Mouse (Mus musculus): Measurements from ENCODE around the gene Nfil3. TPM values are rescaled to one million over a fixed set of nuclear protein-coding genes. Genes with fewer than 3 reads are reported as not detected.

Nfil3 gene
- 37.1 and 40.5 TPM in 2 replicates for polyA plus RNA-seq (2015; fragmentation: Nextera tagmentation; extraction: Ambion mirVana)

DNA sequence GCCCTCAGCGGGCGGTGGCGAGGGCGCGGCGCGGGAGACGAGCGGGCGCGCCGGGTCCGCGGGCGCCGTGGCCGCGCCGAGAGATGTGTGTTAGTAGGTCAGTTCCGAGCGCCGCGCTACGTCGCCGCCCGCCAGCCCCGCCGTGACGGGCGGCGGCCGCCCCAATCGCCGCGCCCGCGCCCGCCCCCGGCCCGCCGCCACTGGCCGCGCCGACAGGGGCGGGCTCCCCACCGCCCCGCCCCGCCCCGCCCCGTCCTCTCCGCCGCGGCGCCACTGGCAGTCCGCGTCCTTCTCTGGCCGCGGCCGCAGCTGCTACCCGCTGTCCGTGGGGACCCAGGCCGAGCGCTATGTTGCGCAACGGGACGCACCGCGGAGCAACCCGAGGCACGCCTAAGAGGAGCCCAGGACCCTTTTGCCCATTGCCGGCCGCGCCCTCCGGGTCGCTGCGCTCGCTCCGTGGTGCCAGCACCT is at the start of gene Nfil3:
Gene Nfil3 (minus strand): TSS at position 123 of the 471 bp plus-strand sequence.
- peak; percentile 88 for ATAC-seq (replicated peaks; ENCODE audit: insufficient number of reproducible peaks, insufficient read depth, low FRiP score, low read depth)
- Histone ChIP-seq H3K9ac (peak within 1 kb of the TSS; percentile 89), H3K27me3 (no peaks in the 10 kb centered on the region), H3K27ac (peak within 1 kb of the TSS; percentile 97), H3K4me1 (replicated peaks) (peaks cover 36% of the 10 kb centered on the region), H3K4me2 (peak within 1 kb of the TSS; percentile 86), H3K9me3 (replicated peaks) (no peaks in the 10 kb centered on the region), H3K36me3 (no peaks in the 10 kb centered on the region), H3K4me3 (peak within 1 kb of the TSS; percentile 93)
- under 1% methylated on average over 56 of the region's 79 CpGs for WGBS

GRCm38 (mm10) chr13:53024285-53024684 is 43.4 kb upstream of the Nfil3 start:
- Histone ChIP-seq H3K27me3 (no peaks in the 10 kb centered on the region), H3K4me1 (replicated peaks) (no peaks in the 10 kb centered on the region), H3K4me3 (no peak overlapping the region), H3K27ac (no peak overlapping the region), H3K9ac (no peak overlapping the region), H3K9me3 (replicated peaks) (no peaks in the 10 kb centered on the region), H3K4me2 (no peak overlapping the region), H3K36me3 (no peaks in the 10 kb centered on the region)
- no peak for ATAC-seq (replicated peaks; ENCODE audit: insufficient number of reproducible peaks, insufficient read depth, low FRiP score, low read depth)
- 44% methylated on average over 6 of the region's 6 CpGs for WGBS

- no peaks in the 10 kb centered on the region for H3K27me3 ChIP-seq
- ATAC-seq (replicated peaks; ENCODE audit: insufficient number of reproducible peaks, insufficient read depth, low FRiP score, low read depth) = no peak
- H3K9ac ChIP-seq = no peak overlapping the region
- no peak overlapping the region for H3K27ac ChIP-seq
- no peak overlapping the region for H3K4me3 ChIP-seq
- H3K9me3 ChIP-seq (replicated peaks) = no peaks in the 10 kb centered on the region
- 82% methylated on average over 3 of the region's 3 CpGs for WGBS
- H3K4me1 ChIP-seq (replicated peaks) = peaks cover 13% of the 10 kb centered on the region
- H3K36me3 ChIP-seq = no peaks in the 10 kb centered on the region
- H3K4me2 ChIP-seq = no peak overlapping the region
Observed at GRCm38 (mm10) chr13:53020282-53020681, 39.4 kb upstream of the Nfil3 start.

DNA sequence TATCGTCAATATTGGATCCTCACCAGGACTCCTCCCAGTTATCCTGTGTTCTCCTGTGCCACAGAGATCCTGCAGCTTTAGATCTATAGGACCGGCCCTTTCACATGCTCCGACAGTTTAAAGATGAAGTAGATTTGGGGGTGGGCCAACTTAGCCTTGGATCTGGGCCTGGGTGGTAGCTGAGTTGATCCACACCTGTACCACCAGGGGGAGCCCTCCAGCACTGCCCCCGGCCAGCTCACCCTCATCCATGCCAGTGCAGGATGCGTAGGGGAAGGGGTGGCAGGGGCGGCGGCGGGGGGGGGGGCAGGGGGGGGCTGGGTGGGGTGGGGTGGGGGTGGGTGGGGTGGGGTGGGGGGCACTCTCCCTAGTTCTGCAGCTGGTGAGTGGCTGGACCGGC is 38.7 kb upstream of the Nfil3 start:
- H3K4me1 ChIP-seq (replicated peaks) = peaks cover 13% of the 10 kb centered on the region
- no peaks in the 10 kb centered on the region for H3K36me3 ChIP-seq
- H3K27ac ChIP-seq = no peak overlapping the region
- WGBS = 73% methylated on average over 9 of the region's 9 CpGs
- no peak overlapping the region for H3K4me3 ChIP-seq
- no peak for ATAC-seq (replicated peaks; ENCODE audit: insufficient number of reproducible peaks, insufficient read depth, low FRiP score, low read depth)
- no peaks in the 10 kb centered on the region for H3K9me3 ChIP-seq (replicated peaks)
- no peak overlapping the region for H3K9ac ChIP-seq
- no peaks in the 10 kb centered on the region for H3K27me3 ChIP-seq
- H3K4me2 ChIP-seq = no peak overlapping the region

GRCm38 (mm10) chr13:53018976-53019375 is 38.1 kb upstream of the Nfil3 start:
- H3K36me3 ChIP-seq = no peaks in the 10 kb centered on the region
- H3K9ac ChIP-seq = no peak overlapping the region
- no peaks in the 10 kb centered on the region for H3K27me3 ChIP-seq
- 79% methylated on average over 6 of the region's 6 CpGs for WGBS
- H3K4me2 ChIP-seq = no peak overlapping the region
- no peak overlapping the region for H3K27ac ChIP-seq
- ATAC-seq (replicated peaks; ENCODE audit: insufficient number of reproducible peaks, insufficient read depth, low FRiP score, low read depth) = no peak
- no peak overlapping the region for H3K4me3 ChIP-seq
- H3K4me1 ChIP-seq (replicated peaks) = peaks cover 13% of the 10 kb centered on the region
- H3K9me3 ChIP-seq (replicated peaks) = no peaks in the 10 kb centered on the region

DNA sequence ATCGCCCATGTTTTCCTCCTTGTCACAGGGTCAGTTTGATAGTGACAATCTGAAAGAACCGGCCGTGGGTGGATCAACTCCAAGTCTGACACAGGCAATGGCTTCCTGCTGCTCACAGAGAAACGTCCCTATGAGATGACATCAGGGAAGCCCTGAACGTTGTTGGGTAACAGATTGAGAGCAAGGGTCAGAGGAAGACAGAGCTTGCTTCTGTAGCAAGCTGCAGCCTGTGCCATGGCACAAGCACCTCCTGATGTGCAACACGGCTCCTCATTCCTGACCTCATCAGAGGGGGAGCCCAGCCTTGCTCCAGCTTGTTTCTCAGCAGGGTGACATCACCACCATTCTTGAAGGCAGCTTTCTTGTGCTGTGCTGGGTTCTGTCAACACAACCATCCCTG is 37.1 kb upstream of the Nfil3 start:
- Histone ChIP-seq H3K4me2 (no peak overlapping the region), H3K27ac (0 out of 2 replicates have a peak overlapping the region, but pooled peaks have one; percentile 2), H3K36me3 (no peaks in the 10 kb centered on the region), H3K9me3 (replicated peaks) (no peaks in the 10 kb centered on the region), H3K4me1 (replicated peaks) (peaks cover 16% of the 10 kb centered on the region), H3K4me3 (no peak overlapping the region), H3K9ac (no peak overlapping the region), H3K27me3 (no peaks in the 10 kb centered on the region)
- no peak for ATAC-seq (replicated peaks; ENCODE audit: insufficient number of reproducible peaks, insufficient read depth, low FRiP score, low read depth)
- 33% methylated on average over 6 of the region's 6 CpGs for WGBS

DNA sequence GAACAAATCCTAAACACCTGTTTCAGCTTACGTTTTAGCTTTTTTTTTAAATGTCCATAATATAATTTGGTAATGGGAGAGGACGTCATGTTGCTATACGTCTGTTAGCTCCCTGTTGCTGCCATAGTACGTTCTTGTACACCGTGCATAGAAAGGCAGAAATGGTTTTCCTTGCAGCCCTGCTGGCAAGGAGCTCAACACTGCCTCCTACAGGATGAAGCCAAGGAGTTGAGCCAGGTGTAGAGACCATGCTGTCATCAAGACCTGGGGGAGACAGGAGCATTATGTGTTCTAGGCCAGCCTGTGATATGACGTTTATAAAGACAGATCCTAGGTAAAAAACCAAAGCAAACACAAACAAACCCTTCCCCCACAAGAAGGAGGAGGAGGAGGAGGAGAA is 36.2 kb upstream of the Nfil3 start:
- WGBS = 74% methylated on average over 6 of the region's 6 CpGs
- ATAC-seq (replicated peaks; ENCODE audit: insufficient number of reproducible peaks, insufficient read depth, low FRiP score, low read depth) = no peak
- Histone ChIP-seq H3K27ac (no peak overlapping the region), H3K9ac (no peak overlapping the region), H3K27me3 (no peaks in the 10 kb centered on the region), H3K4me2 (no peak overlapping the region), H3K9me3 (replicated peaks) (no peaks in the 10 kb centered on the region), H3K4me3 (no peak overlapping the region), H3K36me3 (no peaks in the 10 kb centered on the region), H3K4me1 (replicated peaks) (peaks cover 18% of the 10 kb centered on the region)

- WGBS = 37% methylated on average over 12 of the region's 12 CpGs
- Histone ChIP-seq H3K9me3 (replicated peaks) (no peaks in the 10 kb centered on the region), H3K27ac (no peak overlapping the region), H3K36me3 (no peaks in the 10 kb centered on the region), H3K4me1 (replicated peaks) (peaks cover 36% of the 10 kb centered on the region), H3K9ac (no peak overlapping the region), H3K4me2 (no peak overlapping the region), H3K4me3 (no peak overlapping the region), H3K27me3 (no peaks in the 10 kb centered on the region)
- no peak for ATAC-seq (replicated peaks; ENCODE audit: insufficient number of reproducible peaks, insufficient read depth, low FRiP score, low read depth)
Observed at GRCm38 (mm10) chr13:53011426-53011825, 30.6 kb upstream of the Nfil3 start.

- no peaks in the 10 kb centered on the region for H3K9me3 ChIP-seq (replicated peaks)
- H3K4me3 ChIP-seq = no peak overlapping the region
- peak overlapping the region; percentile 72 for H3K27ac ChIP-seq
- peak; percentile 84 for ATAC-seq (replicated peaks; ENCODE audit: insufficient number of reproducible peaks, insufficient read depth, low FRiP score, low read depth)
- peaks cover 34% of the 10 kb centered on the region for H3K4me1 ChIP-seq (replicated peaks)
- no peak overlapping the region for H3K9ac ChIP-seq
- H3K36me3 ChIP-seq = no peaks in the 10 kb centered on the region
- H3K27me3 ChIP-seq = no peaks in the 10 kb centered on the region
- 21% methylated on average over 7 of the region's 7 CpGs for WGBS
- H3K4me2 ChIP-seq = no peak overlapping the region
Observed at GRCm38 (mm10) chr13:53008489-53009184, 27.8 kb upstream of the Nfil3 start.

GRCm38 (mm10) chr13:53007781-53008180 is 26.9 kb upstream of the Nfil3 start:
- H3K9ac ChIP-seq = no peak overlapping the region
- H3K27ac ChIP-seq = 0 out of 2 replicates have a peak overlapping the region, but pooled peaks have one; percentile 72
- H3K4me1 ChIP-seq (replicated peaks) = peaks cover 35% of the 10 kb centered on the region
- H3K4me2 ChIP-seq = no peak overlapping the region
- ATAC-seq (replicated peaks; ENCODE audit: insufficient number of reproducible peaks, insufficient read depth, low FRiP score, low read depth) = no peak
- no peaks in the 10 kb centered on the region for H3K36me3 ChIP-seq
- no peaks in the 10 kb centered on the region for H3K27me3 ChIP-seq
- H3K9me3 ChIP-seq (replicated peaks) = no peaks in the 10 kb centered on the region
- H3K4me3 ChIP-seq = no peak overlapping the region
- 53% methylated on average over 3 of the region's 3 CpGs for WGBS

DNA sequence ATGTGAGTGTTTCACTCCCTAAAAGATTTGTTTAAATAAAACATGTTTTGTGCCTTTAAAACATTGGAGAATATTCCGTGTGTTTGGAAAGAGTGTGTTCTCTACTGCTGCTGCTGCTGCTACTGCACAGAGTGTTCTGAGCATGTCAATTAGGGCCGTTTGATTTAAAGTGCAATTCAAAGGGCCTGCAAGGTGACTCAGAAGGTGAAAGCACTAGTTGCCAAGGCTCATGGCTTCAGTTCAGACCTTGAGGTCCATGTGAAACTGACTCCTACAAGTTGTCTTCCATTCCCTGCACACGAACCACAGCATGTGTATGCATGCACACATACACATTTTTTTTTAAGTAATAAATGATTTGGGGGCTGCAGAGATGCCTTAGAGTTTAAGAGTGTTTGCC is 22.4 kb upstream of the Nfil3 start:
- peaks cover 14% of the 10 kb centered on the region for H3K4me1 ChIP-seq (replicated peaks)
- 35% methylated on average over 3 of the region's 3 CpGs for WGBS
- no peak overlapping the region for H3K9ac ChIP-seq
- no peak for ATAC-seq (replicated peaks; ENCODE audit: insufficient number of reproducible peaks, insufficient read depth, low FRiP score, low read depth)
- no peak overlapping the region for H3K27ac ChIP-seq
- H3K4me3 ChIP-seq = no peak overlapping the region
- no peak overlapping the region for H3K4me2 ChIP-seq
- no peaks in the 10 kb centered on the region for H3K9me3 ChIP-seq (replicated peaks)
- H3K36me3 ChIP-seq = no peaks in the 10 kb centered on the region
- no peaks in the 10 kb centered on the region for H3K27me3 ChIP-seq

- WGBS = 69% methylated on average over 2 of the region's 2 CpGs
- Histone ChIP-seq H3K9ac (no peak overlapping the region), H3K4me2 (no peak overlapping the region), H3K27ac (no peak overlapping the region), H3K9me3 (replicated peaks) (no peaks in the 10 kb centered on the region), H3K36me3 (no peaks in the 10 kb centered on the region), H3K4me1 (replicated peaks) (peaks cover 5% of the 10 kb centered on the region; the same call in 1 of the 2 replicates), H3K27me3 (no peaks in the 10 kb centered on the region), H3K4me3 (no peak overlapping the region)
- ATAC-seq (replicated peaks; ENCODE audit: insufficient number of reproducible peaks, insufficient read depth, low FRiP score, low read depth) = no peak
Observed at GRCm38 (mm10) chr13:53001511-53001935, 20.6 kb upstream of the Nfil3 start.
